Mouse (Mus musculus): Measurements from ENCODE around the gene Reln.

Gene Reln

DNA sequence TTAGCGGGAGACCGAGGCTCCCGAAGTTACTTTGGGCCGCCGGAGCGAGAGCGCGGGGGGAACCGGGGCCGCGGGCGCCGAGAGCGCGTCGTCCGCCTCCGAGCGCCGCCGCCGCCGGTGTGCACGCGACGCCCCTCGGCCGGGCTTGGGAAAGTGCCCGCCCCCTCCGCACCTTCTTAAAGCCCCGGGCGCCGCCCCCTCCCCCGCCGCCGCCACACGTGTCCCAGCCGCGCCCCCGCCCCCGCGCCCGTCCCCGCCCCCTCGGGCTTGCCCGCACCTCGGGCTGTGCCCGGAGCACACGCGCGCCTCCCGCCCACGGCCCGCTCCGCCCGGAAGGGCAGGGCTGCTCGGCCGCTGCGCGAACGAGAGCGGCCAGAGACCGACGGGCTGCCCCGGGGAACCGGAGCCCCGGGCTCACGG, at the start of gene Reln:
Reln (minus strand) TSS at position 147 of the 420 bp plus-strand sequence.
- no peak for DNase-seq (ENCODE audit: low read depth, low spot score)

DNA sequence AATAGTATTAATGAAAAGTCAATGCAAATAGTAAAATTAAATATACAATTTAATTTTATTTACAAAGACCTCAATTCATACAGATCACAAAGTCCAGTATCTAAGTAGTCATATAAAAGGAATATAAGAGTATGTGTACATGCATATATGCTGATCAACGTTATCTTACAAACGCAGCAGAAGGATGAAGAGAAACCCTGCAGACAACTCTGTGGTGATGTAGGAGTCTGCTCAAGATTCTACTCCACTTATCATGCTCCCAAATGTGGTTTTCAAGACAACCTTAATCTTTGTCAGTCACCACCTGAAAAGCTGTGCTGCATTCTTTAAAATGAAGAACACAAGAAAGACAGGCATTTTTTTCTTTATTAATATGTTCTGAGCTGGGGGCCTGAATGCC, 44.0 kb upstream of the Reln start:
- no peak for DNase-seq (ENCODE audit: low read depth, low spot score)

DNA sequence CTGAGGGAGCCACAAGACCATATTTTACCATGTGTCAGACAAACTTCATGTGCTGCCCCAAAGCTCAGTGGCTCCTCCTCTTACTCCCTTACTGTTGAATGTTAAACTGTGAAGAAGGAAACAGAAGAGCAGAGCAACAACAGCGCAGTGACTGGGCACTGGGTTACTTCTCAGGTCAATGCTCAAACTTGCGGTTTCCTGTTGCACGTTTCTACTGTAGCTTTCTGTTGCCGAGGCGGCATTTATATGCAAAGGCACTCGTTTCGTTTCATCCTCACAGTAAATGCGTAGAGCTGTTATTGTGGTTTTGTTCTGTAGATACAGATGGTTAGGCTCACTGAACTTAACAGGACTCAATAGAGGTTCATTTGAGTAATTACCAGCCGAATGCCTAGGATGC, 16.0 kb upstream of the Reln start:
- DNase-seq (ENCODE audit: low read depth, low spot score), result peak; percentile 31

DNA sequence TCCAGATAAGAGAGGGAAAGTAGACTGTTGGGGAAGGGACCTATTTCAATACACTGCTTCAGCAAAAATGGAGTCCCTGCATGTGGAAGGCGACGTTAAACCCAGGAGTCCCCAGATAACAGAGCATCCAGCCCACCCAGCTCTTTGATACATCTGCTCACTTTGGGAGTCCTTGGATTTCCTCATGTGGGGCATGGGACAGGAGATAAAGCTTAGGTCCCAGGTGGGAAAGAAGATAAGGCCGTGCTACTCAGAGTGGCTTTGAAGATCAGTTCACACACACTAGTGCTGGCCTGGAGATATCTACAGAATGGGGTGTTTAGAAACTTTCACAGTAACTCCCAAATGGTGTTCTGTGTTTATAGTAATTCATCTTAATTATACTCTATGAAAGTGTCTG, 3.9 kb upstream of the Reln start:
- DNase-seq (ENCODE audit: low read depth, low spot score), result no peak

DNA sequence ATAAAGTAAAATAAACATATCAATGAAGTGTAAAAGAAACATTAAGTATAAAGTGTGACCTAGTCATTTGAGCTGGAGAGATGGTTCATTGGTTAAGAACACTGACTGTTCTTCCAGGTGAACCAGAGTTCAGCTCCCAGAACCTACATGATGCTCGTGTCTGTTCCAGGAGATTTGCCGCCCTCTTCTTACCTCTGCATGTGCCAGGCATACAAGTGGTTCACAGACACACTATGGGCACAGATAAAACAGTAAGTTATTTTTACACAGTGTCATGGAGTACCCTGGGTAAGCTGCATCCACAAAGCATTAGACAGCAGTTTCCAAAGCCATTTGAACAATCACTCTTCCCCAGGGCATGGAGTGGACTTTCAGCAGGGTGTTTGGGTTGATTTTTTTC, 3.2 kb upstream of the Reln start:
- no peak for DNase-seq (ENCODE audit: low read depth, low spot score)

DNA sequence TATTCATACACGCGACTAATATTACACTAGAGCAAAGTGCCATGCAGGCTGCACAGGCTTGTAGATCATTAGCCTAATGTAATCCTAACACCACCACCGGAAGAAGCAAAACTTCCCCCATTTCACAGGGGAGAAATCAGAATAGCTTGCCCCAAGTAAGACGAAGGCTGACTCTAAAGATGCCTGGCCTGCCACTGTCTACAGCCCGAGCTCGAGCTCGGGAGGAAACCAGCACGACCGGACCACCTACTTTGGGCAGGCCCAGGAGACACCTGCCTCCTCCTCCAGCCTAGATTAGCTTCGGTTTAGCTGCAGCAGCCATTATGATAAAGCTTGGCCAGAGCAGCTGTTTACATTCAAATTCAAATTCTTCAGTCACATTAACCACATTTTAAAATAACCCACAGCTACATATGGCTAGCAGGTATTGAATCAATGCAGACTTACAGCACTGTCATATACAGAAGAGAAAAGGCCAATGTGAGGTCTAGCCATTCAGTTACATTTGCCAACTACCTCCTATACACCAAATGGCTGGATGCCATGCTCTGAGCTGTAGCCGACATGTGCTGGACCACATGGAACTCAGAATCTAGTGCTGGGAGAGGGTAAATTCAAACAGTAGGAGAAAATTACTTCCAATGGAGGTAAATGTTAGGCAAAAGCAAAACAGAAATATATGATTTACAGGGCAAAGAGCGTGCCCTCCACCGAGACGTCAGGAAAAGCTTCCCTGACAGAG, 1.6 kb upstream of the Reln start:
- DNase-seq (ENCODE audit: low read depth, low spot score), result no peak

DNA sequence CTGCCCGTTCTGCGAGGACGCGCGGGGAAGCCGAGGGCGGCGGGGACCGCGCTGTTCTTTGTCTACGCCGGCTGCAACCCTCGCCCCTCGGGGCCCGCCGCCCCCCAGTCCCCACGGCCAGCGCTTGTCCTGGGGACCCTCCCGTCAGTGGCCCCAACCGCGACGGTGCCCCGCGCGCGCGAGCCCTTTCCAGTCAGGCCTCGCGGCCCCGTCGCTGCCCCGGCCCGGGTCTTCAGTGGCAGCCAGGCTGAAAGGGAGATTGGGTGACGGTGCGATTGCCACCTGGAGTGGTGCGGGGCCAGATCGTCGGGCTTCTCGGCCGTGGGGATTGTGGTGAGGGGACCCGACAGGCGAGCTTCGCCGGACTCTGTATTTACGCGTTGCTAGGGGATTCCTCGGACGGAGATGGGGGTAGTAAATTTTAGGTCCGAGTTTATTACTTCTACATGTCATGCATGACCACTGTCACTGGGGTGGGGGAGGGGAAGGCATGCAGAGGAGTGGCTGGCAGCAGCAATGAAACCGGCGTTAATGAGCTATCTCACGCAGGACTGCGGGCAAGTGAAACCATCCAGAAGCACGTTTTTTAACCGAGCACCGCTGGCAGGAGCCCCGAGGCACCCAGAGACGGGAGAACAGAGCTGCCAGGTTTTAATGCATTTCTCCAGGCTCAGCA, 612 bp upstream of the Reln start:
- DNase-seq (ENCODE audit: low read depth, low spot score), result no peak

DNA sequence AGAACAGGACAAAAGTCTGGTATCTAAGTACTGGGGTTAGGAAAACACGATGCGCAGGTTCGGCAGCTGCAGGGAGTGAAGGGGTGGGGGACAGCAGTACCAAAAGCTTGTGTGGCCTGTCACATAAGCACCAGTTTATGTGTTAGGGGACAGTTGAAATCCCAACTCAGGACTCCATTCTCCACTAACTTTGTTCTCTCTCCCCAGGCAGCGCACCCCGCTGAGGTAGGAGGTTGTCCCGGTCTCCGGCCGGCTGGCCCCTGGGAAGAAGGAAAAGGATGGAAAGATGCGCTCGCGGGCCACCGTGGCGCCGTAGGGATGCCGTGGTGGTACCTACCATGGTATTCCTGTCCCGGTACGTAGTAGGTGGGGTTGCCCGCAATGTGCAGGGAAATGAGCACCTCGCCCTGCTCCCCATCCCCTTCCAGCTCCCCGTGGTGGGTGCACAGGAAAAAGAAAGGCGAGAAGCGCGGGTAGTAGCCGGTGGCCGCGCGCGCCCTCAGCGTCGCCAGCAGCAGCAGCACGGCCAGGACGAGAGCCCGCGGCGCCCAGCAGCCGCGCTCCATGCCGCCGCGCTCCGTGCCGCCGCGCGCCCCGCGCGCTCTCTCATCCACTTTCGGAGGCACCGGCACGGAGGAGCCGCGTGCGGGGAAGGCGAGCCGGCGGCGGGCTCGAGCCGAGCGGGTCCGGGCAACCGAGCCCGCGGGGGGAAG, 503 bp downstream of the Reln start:
- DNase-seq (ENCODE audit: low read depth, low spot score), result no peak

DNA sequence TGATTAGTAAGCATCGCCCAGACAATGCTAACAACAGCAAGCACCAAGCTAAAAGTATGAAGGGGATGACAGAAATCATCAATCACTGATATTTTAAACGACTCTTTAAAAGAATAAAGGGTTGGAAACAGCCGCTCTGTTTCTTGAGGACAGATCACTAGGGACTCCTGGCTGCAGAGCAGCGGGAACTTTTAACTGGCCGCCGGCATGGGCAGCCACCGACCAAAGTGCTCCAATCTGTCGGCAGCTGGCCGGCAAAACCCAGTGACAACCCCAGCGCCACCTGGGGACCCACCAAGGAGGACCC, 1.0 kb downstream of the Reln start:
- no peak for DNase-seq (ENCODE audit: low read depth, low spot score)

DNA sequence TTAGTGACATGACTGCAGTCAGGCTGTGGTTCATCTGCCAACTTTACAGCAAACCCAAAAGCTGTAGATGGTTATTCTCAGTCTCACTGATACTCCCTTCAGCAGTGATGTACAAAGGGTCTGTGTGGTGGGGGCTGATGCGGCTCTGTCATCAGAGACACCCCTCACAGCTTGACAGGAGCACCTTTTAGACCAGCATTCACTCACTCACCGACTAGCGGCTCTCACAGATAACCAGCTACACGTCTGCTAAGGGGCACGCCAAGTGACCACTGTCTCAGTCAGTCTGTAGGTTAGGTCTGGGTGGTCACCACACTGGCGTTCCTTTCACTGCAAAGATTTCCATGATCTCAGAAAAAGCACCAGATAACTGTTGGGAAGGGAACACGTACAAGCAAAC, 2.0 kb downstream of the Reln start:
- no peak for DNase-seq (ENCODE audit: low read depth, low spot score)

DNA sequence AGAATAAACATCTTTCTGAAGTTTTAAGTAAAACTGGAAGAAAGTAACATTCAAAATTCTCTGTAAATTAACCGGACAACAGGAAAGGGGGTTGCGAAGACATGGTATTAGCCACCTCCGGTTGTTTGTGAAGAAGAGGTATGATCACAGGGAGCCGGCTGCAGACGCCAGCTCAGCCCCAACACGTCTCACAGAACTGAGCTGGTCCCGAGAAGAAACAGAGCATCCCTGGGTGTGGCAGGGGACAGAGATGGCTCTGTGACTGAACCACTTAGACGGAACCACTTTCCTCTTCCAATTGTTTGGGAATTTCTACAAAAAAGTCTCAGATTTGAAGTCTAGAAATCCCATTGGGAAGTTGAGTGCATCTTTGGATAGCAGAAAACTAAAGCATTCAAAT, 3.5 kb downstream of the Reln start:
- DNase-seq (ENCODE audit: low read depth, low spot score), result no peak

DNA sequence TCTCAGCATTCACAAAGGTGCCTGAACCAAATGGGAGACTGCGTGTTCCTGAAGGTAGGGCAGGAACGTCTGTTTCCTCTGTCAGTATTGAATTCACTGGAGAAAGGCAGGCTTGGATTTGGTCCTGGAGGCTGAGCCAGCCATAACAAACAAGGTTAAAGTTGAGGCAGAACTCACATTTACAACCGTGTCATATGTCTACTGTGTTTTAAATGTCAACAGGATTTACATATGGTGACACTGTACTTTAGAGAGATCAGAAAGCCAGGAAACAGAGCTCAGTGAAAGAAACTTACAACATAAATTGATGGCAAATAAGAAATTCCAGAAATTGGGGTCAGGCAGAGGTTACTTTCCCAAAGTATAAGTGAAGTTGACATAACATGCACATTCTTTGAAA, 9.1 kb downstream of the Reln start:
- no peak for DNase-seq (ENCODE audit: low read depth, low spot score)

DNA sequence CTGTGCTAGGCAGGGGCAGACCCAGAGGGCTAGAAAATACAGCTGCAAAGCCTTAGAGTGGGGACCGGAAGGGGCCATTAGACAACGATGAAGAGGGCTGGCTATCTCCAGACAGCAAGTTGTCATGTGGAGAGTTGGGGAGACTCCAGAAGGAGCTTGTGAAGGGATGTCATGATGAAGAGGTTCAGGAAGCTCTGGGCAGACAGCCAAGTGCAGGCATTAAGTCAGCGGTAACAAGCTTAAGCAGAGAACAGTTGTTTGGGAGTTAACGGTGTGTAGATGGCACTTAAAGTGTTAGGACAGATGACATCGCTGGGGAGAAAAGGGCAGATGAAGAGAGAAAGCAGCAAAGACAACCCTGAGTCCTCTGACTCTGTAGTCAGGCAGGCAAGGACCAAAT, 13.7 kb downstream of the Reln start:
- no peak for DNase-seq (ENCODE audit: low read depth, low spot score)

DNA sequence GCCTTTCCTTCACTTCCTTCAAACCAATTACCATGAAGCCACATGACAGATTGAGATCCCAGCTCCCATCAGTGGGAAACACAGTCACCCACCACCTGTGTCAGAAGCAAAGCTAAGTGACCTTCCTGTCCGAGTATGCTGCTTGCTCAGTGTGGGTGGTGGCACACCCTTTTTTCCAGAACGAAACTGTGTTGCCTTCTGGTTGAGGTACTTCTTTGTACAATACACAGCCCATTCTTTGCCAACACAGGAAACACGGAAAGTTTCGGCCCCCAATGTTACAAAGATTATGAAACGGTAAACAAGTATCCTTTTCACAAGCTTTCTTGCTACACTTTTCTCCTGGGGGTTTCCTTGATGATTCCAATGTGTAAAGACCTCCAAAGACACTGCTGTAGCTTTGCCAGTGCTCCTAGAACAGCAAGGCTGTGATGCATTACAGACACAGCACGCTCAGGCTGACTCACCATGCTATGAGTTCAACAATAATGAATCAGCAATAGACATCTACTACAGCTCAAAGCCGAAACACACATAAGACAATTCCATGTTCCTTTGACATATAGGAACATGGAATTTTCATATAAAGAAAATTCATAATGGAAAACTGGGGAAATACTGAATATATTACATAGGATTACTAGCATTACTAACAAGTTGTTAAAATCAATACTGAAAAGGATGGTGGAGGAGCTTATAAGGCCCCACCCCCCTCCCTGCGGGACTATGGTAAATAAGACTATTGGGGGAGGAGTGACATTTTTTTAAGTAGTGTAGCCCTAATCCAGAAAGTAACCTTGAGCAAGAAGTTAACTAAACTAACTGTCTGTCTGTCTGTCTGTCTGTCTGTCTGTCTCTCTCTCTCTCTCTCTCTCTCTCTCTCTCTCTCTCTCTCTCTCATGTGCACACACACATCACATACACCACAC, 15.8 kb downstream of the Reln start:
- DNase-seq (ENCODE audit: low read depth, low spot score), result no peak

DNA sequence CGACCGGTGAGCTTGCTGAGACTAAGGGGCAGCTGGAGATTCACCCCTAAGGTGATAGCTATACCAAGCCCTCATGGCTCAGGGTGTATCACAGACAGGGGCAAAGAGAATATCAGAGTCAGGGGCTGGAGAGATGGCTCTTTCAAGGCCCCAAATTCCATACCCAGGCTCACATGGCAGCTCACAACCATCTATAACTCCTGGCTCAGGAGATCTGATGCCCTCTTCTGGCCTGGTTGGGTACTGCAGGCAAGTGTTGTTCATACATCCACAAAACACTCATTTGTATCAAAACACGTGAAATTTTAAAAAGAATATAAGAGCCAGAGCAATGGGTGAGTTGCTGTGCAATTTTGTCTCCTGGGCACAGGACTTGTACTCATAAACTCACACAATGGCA, 17.3 kb downstream of the Reln start:
- peak; percentile 20 for DNase-seq (ENCODE audit: low read depth, low spot score)

DNA sequence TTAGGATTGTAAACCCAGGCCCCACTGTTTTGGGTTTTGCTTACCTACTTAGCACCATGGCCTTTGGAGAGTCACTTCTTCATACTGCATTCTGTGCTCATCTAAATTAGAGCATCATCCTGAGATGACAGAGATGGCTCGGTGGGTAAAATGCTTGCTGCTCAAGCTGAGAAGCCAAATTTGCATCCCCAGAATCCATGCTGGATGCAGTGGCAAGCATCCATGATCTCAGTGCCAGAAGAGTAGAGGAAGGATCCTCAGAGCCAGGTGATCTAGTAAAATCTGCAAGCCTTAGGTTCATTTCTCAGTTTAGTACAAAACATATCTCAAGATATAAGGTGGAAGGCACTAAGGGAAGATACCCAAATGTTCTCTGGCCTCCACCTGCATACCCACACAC, 20.7 kb downstream of the Reln start:
- DNase-seq (ENCODE audit: low read depth, low spot score), result no peak

DNA sequence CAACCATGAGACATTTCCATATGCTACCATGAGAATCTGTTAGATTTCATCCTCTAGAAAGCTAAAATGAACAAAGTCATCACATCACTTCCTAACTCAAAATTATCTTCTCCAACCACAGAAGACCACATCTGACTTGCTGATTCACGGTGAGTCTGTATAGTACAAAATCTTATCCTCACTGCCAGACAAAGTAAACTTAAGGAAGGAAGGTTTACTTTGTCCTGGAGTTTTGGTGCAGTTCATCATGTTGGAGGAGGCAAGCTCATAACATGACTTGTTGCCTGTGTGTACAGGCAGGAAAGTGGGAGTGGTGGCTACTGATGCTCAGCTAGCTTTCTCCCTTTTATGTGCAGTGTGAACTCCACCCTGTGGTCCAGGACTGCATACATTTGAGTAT, 26.7 kb downstream of the Reln start:
- DNase-seq (ENCODE audit: low read depth, low spot score), result no peak

DNA sequence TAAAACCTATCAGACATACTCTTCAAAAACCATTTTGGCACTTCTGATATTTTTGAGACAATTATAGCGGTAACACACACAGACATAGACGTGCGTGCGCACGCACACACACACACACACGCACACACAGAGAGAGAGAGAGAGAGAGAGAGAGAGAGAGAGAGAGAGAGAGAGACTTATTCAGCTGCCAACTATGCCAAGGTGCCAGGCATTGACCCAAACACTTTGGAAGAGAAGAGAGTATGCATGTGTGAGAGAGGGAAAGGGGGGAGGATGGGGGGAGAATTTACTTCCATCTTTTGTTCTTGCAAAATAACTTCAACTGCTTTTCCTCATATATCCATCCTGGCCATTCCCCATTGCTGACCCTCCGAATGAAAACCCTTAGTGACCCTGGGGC, 28.0 kb downstream of the Reln start:
- DNase-seq (ENCODE audit: low read depth, low spot score), result no peak

DNA sequence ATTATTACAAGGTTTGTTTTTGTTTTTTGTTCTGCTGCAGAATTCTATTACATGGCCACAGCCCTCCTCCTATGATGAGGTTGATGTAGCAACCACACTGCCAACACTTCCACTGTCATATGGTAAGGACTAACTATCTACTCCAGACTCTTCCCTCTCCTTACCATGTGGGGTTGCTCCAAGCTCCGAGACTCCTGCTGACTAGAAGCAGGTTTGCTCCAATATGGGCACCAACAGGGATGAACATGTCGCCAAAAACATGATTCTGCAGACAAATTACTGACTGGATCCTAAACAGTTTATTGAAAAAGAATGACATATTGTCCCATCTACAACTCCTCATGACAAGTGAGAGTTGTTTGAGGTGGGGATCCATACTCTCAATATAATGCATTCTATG, 28.5 kb downstream of the Reln start:
- DNase-seq (ENCODE audit: low read depth, low spot score), result no peak

DNA sequence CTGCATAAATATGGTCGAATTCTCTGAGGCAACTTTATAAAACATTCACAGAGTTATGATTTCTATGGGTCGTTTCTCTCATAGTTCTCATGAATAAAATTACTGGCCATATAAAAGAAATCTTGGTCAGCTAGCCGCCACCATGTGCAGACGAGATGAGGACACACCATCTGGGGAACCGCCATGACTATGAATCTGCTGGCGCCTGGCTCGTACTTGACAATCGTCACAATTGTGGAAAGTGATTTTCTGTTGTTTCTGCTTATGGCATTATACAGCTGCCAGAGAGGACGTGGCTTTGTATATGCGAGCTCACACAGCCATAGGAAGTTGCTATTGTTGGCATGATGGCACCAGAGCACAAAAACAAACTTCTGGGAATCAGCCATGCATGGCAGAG, 31.5 kb downstream of the Reln start:
- DNase-seq (ENCODE audit: low read depth, low spot score), result no peak

DNA sequence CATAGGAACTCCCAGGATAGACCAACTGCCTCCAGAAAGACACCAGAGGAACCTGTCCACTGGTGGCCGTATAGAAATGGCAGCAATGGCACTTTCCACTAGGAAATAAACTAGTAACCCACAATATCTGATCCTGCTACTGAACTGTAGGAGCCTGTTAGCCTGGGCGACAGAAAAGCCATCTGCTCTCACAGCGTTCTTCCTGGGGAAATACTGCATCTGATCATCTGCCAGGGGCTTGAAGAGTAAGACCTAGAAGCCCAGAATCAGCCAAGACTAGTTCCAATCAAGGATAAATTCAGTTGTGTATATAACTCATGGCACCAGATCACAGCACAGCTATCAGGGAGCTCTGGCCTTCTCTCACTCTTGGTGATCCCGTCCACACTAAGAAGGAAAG, 33.5 kb downstream of the Reln start:
- DNase-seq (ENCODE audit: low read depth, low spot score), result no peak

DNA sequence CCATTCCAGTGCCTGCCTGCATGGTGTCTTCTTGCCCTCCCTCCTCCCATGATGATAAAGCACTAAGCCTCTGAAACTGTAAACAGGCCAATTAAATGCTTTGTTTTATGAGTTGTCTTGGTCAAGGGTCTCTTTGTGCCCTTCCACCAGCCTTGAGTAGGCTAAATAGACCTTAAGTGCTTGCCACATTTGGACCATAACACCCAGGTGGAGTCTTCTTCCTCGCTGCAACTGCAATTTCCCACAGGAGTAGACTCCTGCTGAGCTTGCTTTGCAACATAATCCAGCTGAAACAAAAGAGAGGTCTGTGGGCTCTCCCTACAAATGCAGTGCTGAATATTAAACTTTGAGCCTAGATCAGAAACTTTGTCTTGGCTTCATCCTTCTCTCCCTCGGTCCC, 35.5 kb downstream of the Reln start:
- no peak for DNase-seq (ENCODE audit: low read depth, low spot score)
